Mouse (Mus musculus) cerebellum, adult 9-11 months (tissue): Measurements from ENCODE around the gene Gm49395.

Experiments
- DNase-seq: peaks from one replicate; pipeline ENCODE4 v3.0.0; 2022

Gene Gm49395

DNA sequence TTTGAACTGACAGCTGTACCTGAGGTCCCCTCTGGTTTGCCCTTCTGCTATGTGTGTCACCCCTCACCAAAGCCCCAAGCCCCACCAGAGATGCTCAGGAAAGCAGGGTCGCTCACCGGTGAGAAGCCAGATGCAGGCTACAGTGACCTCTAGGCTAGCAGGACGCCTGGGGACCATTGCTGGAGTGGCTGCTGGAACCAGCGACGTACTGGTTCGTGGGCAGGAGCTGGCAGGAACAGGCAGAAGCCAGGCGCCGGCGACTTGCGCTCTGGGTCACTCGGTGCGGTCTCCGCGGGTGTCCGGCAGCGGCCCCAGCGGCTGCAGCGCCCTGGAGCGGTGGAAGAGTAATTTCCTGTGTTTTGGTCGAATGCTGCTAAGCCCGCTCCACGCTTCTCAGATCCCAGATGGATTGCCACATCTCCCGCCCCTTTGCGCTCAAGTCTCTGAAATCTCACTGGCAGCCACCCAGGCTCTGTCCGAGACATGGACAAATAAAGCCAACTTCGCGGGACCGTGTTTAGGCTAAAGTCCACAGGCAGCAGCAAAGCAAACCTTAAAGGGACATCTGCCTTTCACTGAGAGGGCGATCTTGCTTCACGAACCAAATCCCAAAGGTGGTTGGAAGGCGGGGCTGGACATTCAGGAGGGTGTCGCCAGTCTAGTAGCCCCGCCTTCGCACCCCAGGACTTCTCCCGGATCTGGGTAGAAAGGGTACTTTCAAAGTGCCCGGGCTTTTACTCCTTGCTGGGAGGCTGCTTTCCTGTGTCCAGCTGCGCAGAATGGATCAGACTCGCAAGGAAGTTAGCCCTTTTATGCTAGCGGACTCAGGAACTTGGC lies at the start of gene Gm49395, which contains the start of gene Itga1:
Gene Gm49395 (minus strand): TSS at position 567 of the 837 bp plus-strand sequence.
Gene Itga1 (minus strand): TSS at position 610 of the 837 bp plus-strand sequence.
- DNase-seq: no peak

DNA sequence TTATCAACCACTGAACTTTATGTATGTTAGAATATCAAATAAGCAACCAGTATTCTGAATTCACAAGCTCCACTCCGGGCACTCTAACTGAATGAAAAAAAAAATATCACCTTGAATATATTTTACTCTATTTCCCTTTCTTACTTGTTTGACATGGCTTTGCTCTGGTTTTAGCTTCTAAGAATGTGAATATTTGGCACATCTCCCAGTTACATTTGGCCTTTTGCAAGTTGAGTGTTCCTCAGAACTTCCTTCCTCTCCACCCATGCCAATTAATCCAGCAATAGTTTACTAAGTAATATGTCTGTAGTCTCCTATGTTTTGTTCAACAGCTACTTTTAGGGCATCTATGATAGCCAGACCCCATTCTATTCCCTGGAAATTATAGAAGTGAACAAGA lies 48.9 kb upstream of the Gm49395 start:
- no peak for DNase-seq

DNA sequence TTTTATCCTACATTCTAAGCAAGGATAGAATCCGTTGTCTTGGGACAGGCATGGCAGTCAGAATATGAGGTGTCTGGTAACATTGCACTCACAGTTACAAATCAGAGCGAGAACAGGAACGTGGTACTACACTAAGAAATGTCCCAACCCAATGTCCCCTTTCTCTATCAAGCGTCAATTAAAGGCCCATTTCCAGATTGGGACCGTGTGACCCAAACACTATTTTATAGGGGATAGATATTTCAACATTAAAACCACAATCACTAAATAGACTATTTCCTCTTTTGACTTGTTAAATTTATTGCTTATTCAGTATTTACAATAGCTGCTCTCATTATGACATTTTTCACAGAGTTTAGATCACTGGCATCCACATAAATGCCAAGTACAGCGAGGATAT lies 48.1 kb upstream of the Gm49395 start:
- no peak for DNase-seq

DNA sequence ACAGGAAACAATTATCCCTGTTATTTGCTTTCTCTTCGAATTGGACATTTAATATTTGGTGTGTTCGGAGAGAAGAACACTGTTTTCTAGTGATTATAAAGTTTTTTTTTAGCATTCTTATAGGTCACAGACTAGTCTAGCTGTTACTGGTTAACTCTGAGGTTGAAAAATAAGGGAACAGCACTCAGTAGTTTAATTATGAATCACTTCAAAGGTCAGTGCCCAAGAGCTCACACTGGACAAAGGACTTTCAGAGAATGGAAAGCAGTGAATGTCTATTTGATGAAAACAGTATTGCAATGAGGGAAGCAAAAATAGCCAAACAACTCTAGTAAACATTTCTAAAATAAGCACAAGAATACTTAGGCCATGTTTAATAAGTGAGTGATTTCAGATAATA lies 41.9 kb upstream of the Gm49395 start:
- DNase-seq: no peak

DNA sequence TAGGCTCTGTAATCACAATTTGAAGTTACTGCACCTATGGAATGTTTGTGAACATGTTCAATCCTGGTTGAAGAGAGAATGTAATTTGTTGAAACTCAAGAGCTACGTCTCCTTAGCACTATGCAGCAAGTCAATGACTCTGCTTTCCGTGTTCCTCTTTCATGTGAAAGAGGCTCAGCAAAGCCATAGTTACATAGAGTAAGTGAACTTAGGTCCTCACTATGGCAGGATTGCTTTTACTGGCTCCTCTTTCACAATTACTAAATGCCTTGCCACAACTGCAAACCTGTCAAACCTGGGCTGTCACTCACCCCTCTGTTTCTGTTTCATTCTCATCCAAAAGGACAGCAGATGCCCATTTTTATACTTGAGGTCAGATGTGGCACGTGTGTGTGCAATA lies 40.3 kb upstream of the Gm49395 start:
- DNase-seq: no peak

DNA sequence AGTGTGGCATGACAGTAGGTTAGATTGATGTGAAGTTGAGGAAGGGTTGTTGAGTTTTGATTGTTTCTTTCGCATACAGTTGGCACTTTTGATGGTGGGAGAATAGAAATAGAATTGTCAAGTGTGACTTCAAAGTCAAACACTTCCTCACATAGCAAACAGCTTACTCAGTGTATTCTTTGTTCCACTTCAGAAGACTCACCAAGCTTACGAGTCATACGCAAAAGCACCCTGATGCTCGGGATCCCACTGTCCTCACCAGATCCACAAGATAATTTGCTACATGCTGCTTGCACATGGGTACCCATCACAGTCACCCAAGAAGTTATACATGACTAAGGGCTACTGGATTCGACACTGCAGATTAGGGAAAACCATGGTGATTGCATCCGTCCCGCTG lies 36.8 kb upstream of the Gm49395 start:
- DNase-seq: no peak

DNA sequence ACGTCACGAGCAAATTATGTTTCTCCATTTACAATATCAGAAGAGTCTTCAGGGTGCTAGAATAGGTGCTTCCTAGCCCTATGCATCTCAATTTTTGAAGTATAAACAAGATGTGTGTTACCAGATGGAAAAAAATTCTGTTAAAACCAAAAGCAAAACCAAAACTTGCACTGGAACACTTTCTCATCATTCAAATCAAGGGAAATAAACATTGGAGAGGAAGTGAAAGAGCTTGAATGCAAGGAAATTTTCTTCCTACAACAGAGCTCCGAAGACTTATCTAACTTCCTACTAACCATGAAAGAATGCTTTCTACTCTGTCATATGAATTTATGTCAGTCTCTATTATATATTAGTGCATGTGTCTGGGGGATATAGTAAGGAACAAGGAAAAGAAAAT lies 35.0 kb upstream of the Gm49395 start:
- no peak for DNase-seq

DNA sequence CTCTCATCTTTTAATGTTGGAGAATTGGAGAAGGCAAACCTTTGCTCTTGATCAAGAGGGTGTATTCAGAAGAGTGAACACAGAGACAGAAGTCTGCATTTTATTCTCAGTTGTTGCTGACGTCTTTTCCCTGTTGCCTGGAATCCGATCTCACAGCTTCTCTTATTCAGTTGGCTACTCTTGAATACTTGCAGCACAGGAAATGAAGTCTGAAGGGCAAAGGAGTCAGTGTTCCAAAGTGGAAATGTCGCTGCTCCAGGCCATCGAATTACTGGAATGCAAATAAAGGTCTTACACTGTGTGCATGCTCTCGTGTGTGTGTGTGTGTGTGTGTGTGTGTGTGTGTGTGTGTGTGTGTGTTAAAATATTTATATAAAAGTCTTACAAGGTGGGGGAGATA lies 30.7 kb upstream of the Gm49395 start:
- DNase-seq: no peak

DNA sequence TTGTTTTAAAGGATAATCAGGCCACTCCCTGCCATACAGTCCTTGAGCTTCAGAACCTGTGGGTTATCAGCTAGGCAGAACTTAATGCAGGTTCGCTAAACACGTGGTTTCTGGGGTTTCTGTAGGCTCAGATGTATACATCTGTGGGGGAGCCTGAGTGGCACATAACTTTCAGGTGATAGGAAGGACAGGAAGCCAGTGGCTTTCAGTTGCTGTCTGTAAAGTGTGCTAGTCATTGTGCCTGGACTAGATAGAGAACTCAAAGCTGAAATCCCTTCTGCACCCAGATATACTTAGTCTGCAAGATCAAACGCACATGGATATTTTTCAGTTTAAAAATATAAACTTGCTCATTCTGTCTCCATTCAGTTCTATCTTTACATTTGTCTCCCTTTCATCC lies 29.7 kb upstream of the Gm49395 start:
- no peak for DNase-seq

DNA sequence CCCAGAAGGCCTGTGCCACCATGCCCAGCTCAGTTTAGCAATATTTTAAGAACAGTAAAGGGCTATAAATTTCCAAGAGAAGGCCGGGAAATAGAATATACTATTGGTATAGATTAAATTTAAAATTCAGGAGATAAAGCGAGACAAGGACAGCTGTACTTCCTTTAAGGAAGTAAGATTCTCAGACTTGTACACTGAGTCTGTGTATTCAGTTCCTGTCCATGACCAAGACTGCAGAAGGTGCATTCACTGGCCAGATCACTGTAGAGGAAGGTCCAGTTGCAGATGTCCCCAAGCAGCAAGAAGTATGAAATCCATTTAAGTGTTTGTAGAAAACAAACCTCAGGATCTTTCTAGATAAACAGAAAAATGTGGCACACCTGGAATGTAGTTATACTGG lies 28.3 kb upstream of the Gm49395 start:
- no peak for DNase-seq

DNA sequence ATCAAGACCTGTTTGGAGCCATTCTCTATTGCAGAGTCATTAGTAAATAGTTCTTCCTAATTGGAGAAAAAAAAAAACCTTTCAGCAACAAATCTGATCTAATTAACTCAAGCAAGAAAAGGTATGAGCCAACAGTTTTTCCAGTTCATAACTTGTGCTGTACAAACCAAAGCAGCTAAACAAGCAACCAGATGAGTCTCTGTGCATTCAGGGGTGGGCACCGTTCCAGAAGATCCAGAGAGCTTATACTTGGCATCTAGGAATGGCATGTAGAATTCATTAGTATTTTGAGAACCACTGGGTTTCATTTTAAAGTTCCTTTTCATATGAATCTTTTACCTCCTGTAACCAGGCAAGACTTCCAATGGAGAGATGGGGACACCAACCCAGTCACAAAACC lies 26.1 kb upstream of the Gm49395 start:
- DNase-seq: no peak

DNA sequence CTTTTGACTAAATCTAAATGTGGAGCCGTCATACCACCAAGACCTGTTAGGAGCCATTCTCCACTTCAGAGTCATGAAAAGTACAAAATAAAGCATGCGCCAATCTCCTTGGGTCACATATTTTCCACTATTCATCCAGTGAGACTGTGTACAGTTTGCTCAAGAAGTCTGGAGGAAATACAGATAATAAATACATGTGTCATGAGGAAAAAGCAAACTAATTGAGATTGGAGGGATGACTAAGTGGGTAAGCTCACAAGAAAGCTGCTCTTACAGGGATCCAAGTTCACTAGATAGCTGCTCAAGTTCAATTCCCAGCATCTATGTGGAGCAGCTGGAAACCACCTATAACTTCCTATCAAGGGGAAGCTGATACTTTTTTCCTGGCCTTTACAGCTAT lies 24.8 kb upstream of the Gm49395 start:
- no peak for DNase-seq

DNA sequence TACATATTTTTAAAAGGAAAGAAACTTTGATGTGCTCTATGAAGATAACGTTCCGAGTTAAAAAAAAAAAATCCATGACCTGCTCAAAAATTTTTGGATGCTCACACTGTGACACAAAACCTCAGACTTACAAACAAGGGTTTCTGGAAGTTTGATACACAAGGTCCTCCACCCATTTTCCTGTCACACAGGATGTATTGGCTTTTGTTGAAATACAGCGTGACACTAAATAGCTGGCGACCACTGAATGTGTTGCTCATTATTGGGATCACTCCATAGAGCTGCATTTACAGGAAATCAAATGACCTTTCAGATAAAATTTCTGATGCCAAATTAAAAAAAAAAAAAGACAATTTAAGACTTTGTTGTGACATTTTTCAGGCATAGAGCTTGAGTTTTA lies 23.4 kb upstream of the Gm49395 start:
- no peak for DNase-seq

DNA sequence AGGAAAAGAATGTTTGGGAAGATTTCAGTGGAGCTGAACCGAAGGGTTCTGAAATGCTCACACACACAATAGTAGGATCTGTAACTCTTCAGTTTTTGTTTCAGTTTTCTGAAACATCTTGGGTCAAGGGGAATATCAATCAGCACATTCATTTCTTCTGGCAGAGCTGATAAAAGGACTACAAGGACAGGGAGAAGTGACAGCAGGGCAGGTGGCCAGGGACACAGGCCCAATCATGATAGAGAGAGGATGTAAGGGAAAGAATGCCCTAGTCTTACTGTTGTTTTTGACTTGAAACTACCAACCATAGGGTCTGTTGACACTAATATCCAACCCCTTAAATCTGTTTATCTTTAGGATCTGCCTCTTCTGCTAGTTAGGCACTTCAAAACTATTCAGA lies 22.8 kb upstream of the Gm49395 start:
- DNase-seq: no peak

DNA sequence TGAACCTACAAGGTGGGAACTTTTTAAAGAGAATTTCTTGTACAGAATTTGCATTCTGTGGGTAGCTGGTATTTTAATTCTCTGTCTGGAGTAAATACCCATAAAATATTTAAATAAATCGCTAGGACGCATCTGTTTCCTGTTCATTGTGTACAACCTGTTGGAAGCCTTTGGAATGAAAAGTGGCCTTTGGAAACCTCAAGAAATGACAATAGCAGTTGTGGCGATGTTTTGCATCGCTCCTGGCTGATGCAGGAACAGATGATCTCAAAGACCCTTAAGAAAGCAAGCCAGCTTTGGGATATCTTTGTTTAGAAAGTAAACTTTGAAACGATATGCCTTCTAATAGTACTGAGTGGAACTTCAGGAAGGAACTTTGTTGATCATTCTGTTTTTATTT lies 17.0 kb upstream of the Gm49395 start:
- DNase-seq: no peak

DNA sequence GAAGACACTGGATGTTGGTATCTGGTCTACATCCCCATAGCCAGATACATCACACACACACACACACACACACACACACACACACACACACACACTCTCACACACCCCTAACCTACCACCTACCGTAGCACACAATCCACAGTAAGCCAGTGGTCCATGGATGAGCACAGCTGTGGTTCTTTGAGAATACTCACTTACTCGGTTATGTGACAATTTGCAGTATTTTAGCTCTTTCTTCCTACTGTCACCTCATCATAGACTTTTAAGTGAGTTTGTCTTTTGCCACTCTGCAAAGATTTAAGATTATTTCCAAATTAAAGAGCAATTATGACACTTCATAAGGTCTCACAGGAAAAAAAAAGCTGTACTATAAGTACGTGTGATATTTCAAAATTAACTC lies 16.5 kb upstream of the Gm49395 start:
- DNase-seq: no peak

DNA sequence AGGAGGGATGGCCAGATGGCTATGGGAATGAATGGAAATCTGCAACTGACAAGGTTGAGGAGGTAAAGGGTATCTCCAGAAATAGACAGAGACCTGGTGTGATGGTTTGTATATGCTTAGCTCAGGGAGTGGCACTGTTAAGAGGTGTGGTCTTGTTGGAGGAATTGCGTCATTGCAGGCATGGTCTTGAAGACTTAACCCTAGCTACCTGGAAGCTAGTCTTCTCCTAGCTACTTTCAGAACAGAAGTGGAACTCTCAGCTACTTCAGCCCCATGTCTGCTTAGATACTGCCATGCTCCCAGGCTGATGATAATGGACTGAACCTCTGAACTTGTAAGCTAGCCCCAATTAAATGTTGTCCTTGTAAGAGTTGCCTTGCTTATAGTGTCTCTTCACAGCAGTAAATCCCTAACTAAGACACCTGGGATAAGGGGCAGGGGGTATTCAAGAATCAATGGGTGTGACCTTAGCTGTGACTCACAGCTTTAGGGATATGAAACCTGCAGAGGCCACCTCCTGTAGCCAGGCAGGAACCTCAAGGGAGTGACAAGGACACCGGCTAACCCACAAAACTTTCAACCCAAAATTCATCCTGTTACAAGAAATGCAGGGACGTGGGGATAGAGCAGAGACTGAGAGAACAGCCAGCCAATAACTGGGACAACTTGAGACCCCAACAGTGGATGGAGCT lies 15.4 kb upstream of the Gm49395 start:
- DNase-seq: no peak

DNA sequence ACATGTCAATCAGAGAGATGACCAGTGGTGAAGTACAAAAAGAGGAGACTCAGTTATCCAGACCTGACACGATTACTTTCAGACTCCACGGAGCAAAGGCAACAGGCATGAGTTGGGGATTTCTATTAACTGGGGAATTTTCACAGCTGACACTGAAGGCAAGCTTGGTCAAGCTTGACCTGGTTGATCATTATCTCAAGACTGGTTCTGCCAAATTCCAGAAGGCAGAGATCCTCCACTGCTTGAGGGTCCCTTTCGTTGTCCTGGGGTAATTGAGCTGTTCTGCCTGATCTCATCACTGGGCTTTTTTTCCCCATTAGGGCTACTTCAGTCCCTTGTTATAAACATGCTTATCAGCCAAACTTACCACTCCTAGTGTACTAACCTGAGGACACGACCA lies 7.9 kb upstream of the Gm49395 start:
- DNase-seq: no peak

DNA sequence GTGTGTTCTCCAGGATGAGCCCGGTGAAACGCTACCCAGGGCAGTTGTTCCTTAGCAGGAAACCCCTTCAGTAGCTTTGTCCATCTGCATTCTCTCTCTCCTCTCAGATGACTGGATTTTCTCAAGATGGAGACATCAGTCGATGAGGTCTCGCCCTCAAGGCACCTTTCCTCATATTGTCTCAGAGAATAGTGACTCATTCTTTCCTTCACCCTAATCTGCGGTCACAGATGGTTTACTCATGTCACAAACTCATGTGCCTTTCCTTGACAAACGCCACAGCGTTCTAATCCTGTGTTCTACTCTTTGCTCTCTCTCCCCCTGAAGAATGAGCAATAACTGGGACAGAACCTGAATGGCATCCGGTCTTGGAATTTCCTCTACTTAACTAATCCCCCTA lies 5.7 kb upstream of the Gm49395 start:
- DNase-seq: no peak

DNA sequence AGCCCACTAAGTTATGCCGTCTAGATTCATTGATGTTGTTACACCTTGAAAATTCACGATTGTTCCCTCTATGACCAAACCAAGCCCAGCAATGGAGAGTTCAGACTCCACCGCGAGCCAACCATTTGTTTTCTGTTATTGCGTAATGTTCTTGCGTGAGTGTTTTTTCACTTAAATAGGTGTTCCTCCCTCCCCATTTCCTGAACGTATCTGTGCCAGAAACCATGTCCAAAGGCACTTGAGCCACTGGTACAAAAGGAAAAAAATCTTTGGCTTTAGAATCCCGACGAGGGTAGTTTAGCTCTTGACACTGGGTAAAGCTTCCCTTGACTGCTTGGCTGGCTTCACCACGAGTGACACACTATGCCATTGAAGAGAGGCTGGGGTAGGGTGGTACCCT lies 4.5 kb upstream of the Gm49395 start:
- DNase-seq: no peak

DNA sequence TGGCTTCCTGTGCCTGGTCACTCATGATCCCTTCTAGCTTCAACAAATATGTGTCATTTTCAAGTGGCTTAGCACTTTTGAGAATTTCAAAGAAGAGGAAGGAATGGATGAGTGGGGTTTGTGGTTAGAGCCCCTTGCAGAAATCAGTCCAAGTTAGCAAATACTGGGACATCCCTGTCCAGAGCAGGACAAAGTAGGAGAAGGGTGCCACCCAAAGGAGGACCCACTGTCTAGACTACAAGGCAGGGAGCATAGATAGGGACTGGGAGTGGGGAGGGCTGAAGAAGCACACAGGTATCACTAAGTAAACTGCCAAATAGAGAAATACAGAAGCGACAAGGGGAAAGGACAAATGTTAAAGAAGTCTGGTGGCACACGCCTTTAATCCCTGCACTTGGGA lies 1.0 kb upstream of the Gm49395 start:
- DNase-seq: no peak

DNA sequence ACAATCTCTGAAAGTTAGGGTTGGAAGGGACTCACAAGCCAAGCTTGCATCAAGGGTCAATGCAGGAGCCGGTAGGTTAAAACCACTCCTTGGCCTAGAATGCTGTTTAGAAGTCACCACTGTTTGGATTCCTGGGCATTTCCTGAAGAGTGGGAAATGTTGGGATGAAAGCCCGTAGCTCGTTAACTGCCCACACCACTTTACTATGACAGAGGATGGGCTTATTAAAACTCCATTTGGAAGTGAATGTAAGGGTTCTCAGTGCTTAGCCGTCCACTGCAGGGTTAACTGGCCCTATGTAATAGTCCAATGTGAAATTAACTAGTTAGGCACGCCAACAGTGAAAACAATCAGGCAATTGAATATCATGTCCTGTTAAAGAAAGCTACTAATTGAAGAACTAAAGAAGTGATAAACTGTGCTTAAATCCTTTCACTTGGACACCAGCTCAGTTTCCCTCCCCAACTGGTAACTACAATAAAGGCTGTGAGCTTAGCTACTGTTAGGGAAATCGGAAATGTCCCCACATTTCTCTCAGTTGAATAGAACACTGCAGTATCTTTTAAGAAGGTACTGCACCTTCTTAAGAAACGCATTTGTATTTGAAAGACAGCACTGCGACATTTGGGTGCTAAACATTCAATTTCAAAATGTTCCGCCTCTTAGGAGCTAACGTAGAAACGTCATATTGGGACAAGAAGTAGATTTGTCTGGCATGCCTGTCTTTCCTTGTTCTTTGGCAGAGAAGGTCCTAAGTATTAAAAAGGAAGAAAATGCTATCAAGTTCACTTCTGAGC lies 1.1 kb downstream of the Gm49395 start:
- no peak for DNase-seq

DNA sequence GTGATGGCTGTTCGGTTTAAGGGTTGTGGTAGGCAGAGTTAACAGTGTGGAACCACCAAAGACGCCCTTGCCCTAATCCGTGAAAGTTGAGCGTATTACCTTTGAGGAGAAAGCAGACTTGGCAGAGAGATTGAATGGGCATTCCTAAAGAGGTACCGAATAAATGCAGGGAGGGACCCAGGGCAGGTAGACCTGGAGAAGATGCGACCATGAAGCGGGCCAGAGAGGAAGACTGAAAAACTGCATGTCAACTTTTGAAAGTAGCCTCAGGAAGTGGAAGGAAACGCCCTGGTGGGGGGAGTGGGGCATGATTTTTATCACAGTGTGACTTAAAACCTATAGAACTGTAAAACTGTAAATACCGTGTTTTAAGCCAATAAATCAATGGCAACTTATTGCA lies 2.3 kb downstream of the Gm49395 start:
- DNase-seq: no peak

DNA sequence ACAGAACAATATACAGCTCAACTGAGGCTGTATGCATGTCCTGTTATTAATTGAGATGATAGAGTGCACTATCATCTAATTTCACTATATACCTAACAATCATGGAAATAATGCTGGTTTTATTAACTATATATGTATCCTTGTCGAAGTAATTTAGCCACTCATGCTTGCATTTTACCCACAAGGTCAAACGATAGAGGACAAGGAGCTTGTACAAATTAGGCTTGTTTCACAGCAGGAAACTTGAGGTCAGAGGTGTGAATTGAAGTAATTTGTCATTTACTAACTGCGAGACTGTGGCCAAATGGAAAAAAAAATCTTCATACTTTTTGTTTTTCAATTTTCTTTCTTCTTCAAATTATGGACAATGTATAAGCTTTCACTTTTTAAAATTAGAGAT lies 3.5 kb downstream of the Gm49395 start:
- no peak for DNase-seq
